Mouse (Mus musculus): ENCODE measurements at regions not wholly inside any gene's neighbourhood (a gene's known extent, or its start where the extent isn't known, plus 50 kb on each side); places are given as distances from the start of the nearest gene placed in this dataset.

GRCm38 (mm10) chr6:148500251-148501179, 56.3 kb upstream of the Tmtc1 start:
- ATAC-seq (ENCODE audit: extremely low read depth, insufficient number of reproducible peaks, low FRiP score, poor library complexity, severe bottlenecking), result no peak
